ENCODE assay signal across 8 mouse cellular contexts in genomic region chr11:121237345-121238128, GRCm38 (mm10). TPM values are rescaled to one million over a fixed set of nuclear protein-coding genes. Genes with fewer than 3 reads are reported as not detected.
DNase-seq lines count a peak whose midpoint lies in the region; ATAC-seq lines count a peak whose summit lies in the region.

No protein-coding gene starts in this region.

- H3K4me1 ChIP-seq in forebrain, embryonic 15.5 days = peaks cover 46% of the 10 kb centered on the region
- H3K4me1 ChIP-seq in limb, embryonic 15.5 days = peaks cover 23% of the 10 kb centered on the region
- peaks cover 41% of the 10 kb centered on the region for H3K4me1 ChIP-seq in midbrain, embryonic 15.5 days

- H3K9ac ChIP-seq in forebrain, embryonic 15.5 days (replicated peaks) = peak overlapping the region; percentile 96
- peak overlapping the region; percentile 65 for H3K9ac ChIP-seq in limb, embryonic 15.5 days
- H3K9ac ChIP-seq in midbrain, embryonic 15.5 days = peak overlapping the region; percentile 81

- peaks cover 22% of the 10 kb centered on the region for H3K36me3 ChIP-seq in forebrain, embryonic 15.5 days
- H3K36me3 ChIP-seq in limb, embryonic 15.5 days = peaks cover 31% of the 10 kb centered on the region
- no peaks in the 10 kb centered on the region; the same call in 1 of the 2 replicates for H3K36me3 ChIP-seq in midbrain, embryonic 15.5 days (replicated peaks)

- 4% methylated on average over 28 of the region's 28 CpGs for WGBS in forebrain, embryonic 15.5 days
- WGBS in limb, embryonic 15.5 days = 3% methylated on average over 28 of the region's 28 CpGs
- WGBS in midbrain, embryonic 15.5 days = 3% methylated on average over 28 of the region's 28 CpGs

- 0 out of 2 replicates have a peak, but pooled peaks have one; percentile 9 for ATAC-seq in forebrain, embryonic 15.5 days (replicated peaks)
- ATAC-seq in limb, embryonic 15.5 days (ENCODE audit: insufficient number of reproducible peaks, low FRiP score, low TSS enrichment, low read depth) = no peak; the same call in 1 of the 2 replicates
- ATAC-seq in midbrain, embryonic 15.5 days (replicated peaks) = peak; percentile 30

- DNase-seq in right cerebral cortex, postnatal 14 days = peak; percentile 22
- DNase-seq in right cerebral cortex, adult 18-20 months = no peak
- peak; percentile 66 for DNase-seq in adipocyte (ENCODE audit: low spot score)
- no peak for DNase-seq in left cerebral cortex, adult 8-10 months (ENCODE audit: low spot score in 2 of 2)
- no peak for DNase-seq in urinary bladder, adult 2 months (ENCODE audit: low spot score)

- H3K4me2 ChIP-seq in forebrain, embryonic 15.5 days (replicated peaks) = peak overlapping the region; percentile 54
- H3K4me2 ChIP-seq in limb, embryonic 15.5 days = peak overlapping the region; percentile 51
- peak overlapping the region; percentile 56 for H3K4me2 ChIP-seq in midbrain, embryonic 15.5 days

- peak overlapping the region; percentile 97 for H3K4me3 ChIP-seq in forebrain, embryonic 15.5 days
- H3K4me3 ChIP-seq in limb, embryonic 15.5 days = peak overlapping the region; percentile 71
- H3K4me3 ChIP-seq in midbrain, embryonic 15.5 days = peak overlapping the region; percentile 61

- peak overlapping the region; percentile 100 for H3K27ac ChIP-seq in forebrain, embryonic 15.5 days (replicated peaks)
- peak overlapping the region; percentile 93 for H3K27ac ChIP-seq in limb, embryonic 15.5 days
- H3K27ac ChIP-seq in midbrain, embryonic 15.5 days = peak overlapping the region; percentile 99

- no peaks in the 10 kb centered on the region for H3K9me3 ChIP-seq in forebrain, embryonic 15.5 days
- no peaks in the 10 kb centered on the region for H3K9me3 ChIP-seq in limb, embryonic 15.5 days
- H3K9me3 ChIP-seq in midbrain, embryonic 15.5 days = no peaks in the 10 kb centered on the region

- no peaks in the 10 kb centered on the region for H3K27me3 ChIP-seq in forebrain, embryonic 15.5 days
- no peaks in the 10 kb centered on the region for H3K27me3 ChIP-seq in limb, embryonic 15.5 days
- no peaks in the 10 kb centered on the region for H3K27me3 ChIP-seq in midbrain, embryonic 15.5 days (replicated peaks)

RNA-seq across cellular contexts. Expression of gene Narf, which starts 0.5 kb away (rescaled TPM):
- 86.4 and 106 TPM in 2 replicates for polyA plus RNA-seq in forebrain, embryonic 15.5 days (2015; fragmentation: Nextera tagmentation; extraction: Ambion mirVana)
- 54.9 and 56.7 TPM in 2 replicates for polyA plus RNA-seq in limb, embryonic 15.5 days (2015; fragmentation: Nextera tagmentation; extraction: Ambion mirVana)
- 101 and 106 TPM in 2 replicates for polyA plus RNA-seq in midbrain, embryonic 15.5 days (2015; fragmentation: Nextera tagmentation; extraction: Ambion mirVana)
- total RNA-seq in left cerebral cortex, adult 8-10 months (2022) = 10 to 100 TPM; 44.1 to 61.8 (median 51.2) TPM
- polyA plus RNA-seq in urinary bladder, adult 2 months (2012; rRNA removed) = 19.3 and 23.2 TPM in 2 replicates

RNA-seq across cellular contexts. Expression of gene Cybc1, which starts 8.4 kb away (rescaled TPM):
- polyA plus RNA-seq in forebrain, embryonic 15.5 days (2015; fragmentation: Nextera tagmentation; extraction: Ambion mirVana) = 40.4 and 44.3 TPM in 2 replicates
- 43.4 and 44.7 TPM in 2 replicates for polyA plus RNA-seq in limb, embryonic 15.5 days (2015; fragmentation: Nextera tagmentation; extraction: Ambion mirVana)
- polyA plus RNA-seq in midbrain, embryonic 15.5 days (2015; fragmentation: Nextera tagmentation; extraction: Ambion mirVana) = 38.4 and 41.4 TPM in 2 replicates
- total RNA-seq in left cerebral cortex, adult 8-10 months (2022) = 10 to 100 TPM; 19.2 to 25.9 (median 23.0) TPM
- 43.4 and 56.3 TPM in 2 replicates for polyA plus RNA-seq in urinary bladder, adult 2 months (2012; rRNA removed)

RNA-seq across cellular contexts. Expression of gene Foxk2, which starts 22.3 kb away (rescaled TPM):
- 14.2 and 14.6 TPM in 2 replicates for polyA plus RNA-seq in forebrain, embryonic 15.5 days (2015; fragmentation: Nextera tagmentation; extraction: Ambion mirVana)
- polyA plus RNA-seq in limb, embryonic 15.5 days (2015; fragmentation: Nextera tagmentation; extraction: Ambion mirVana) = 6.2 and 7.2 TPM in 2 replicates
- polyA plus RNA-seq in midbrain, embryonic 15.5 days (2015; fragmentation: Nextera tagmentation; extraction: Ambion mirVana) = 14.3 and 17.1 TPM in 2 replicates
- total RNA-seq in left cerebral cortex, adult 8-10 months (2022) = 10 to 100 TPM; 78.2 to 84.7 (median 79.9) TPM
- 15.9 and 18.8 TPM in 2 replicates for polyA plus RNA-seq in urinary bladder, adult 2 months (2012; rRNA removed)

RNA-seq across cellular contexts. Expression of gene Ogfod3, which starts 33.0 kb away (rescaled TPM):
- polyA plus RNA-seq in forebrain, embryonic 15.5 days (2015; fragmentation: Nextera tagmentation; extraction: Ambion mirVana) = 14.4 and 16.7 TPM in 2 replicates
- polyA plus RNA-seq in limb, embryonic 15.5 days (2015; fragmentation: Nextera tagmentation; extraction: Ambion mirVana) = 21.5 and 24.8 TPM in 2 replicates
- polyA plus RNA-seq in midbrain, embryonic 15.5 days (2015; fragmentation: Nextera tagmentation; extraction: Ambion mirVana) = 22.4 and 26.6 TPM in 2 replicates
- total RNA-seq in left cerebral cortex, adult 8-10 months (2022) = 10 to 100 TPM in 1 of 4 experiments, 1 to 10 TPM in 3; 7.5 to 10.2 (median 9.5) TPM
- polyA plus RNA-seq in urinary bladder, adult 2 months (2012; rRNA removed) = 7.4 and 9.9 TPM in 2 replicates

RNA-seq across cellular contexts. Expression of gene Hexdc, which starts 33.3 kb away (rescaled TPM):
- polyA plus RNA-seq in forebrain, embryonic 15.5 days (2015; fragmentation: Nextera tagmentation; extraction: Ambion mirVana) = 14.3 and 17.1 TPM in 2 replicates
- polyA plus RNA-seq in limb, embryonic 15.5 days (2015; fragmentation: Nextera tagmentation; extraction: Ambion mirVana) = 9.0 and 9.6 TPM in 2 replicates
- 33.7 and 34.6 TPM in 2 replicates for polyA plus RNA-seq in midbrain, embryonic 15.5 days (2015; fragmentation: Nextera tagmentation; extraction: Ambion mirVana)
- total RNA-seq in left cerebral cortex, adult 8-10 months (2022) = 10 to 100 TPM; 20.8 to 27.9 (median 24.8) TPM
- polyA plus RNA-seq in urinary bladder, adult 2 months (2012; rRNA removed) = 18.6 and 27.6 TPM in 2 replicates

Comparison
In these comparisons a context has a peak if more than half of its experiments do, and no peak if none do; other contexts are left out.
1. DNase-seq: peak in right cerebral cortex, postnatal 14 days (single experiment) and adipocyte (single experiment); none in right cerebral cortex, adult 18-20 months (single experiment), left cerebral cortex, adult 8-10 months (0 of 2) and urinary bladder, adult 2 months (single experiment).
2. Peak in every context shown above with its lines, with median percentiles within 50 percentile points of each other: H3K27ac ChIP-seq, H3K4me2 ChIP-seq, H3K4me3 ChIP-seq and H3K9ac ChIP-seq.